Mouse (Mus musculus): ENCODE data around the gene Cep170b.
A peak's percentile ranks its signal among the peaks of the same experiment; 100 is the strongest.

The Cep170b gene

GRCm38 (mm10) chr12:112720216-112720615 lies at the start of gene Cep170b:
Cep170b (plus strand) TSS chr12:112720455.
- no peak for DNase-seq (ENCODE audit: low read depth, low spot score)

GRCm38 (mm10) chr12:112670718-112671393 lies 49.4 kb upstream of the Cep170b start:
- peak; percentile 44 for DNase-seq (ENCODE audit: low read depth, low spot score)

GRCm38 (mm10) chr12:112671891-112672290 lies 48.4 kb upstream of the Cep170b start:
- peak; percentile 49 for DNase-seq (ENCODE audit: low read depth, low spot score)

- DNase-seq (ENCODE audit: low read depth, low spot score), result peak; percentile 73
Measured at GRCm38 (mm10) chr12:112672744-112673575, 47.3 kb upstream of the Cep170b start.

DNA sequence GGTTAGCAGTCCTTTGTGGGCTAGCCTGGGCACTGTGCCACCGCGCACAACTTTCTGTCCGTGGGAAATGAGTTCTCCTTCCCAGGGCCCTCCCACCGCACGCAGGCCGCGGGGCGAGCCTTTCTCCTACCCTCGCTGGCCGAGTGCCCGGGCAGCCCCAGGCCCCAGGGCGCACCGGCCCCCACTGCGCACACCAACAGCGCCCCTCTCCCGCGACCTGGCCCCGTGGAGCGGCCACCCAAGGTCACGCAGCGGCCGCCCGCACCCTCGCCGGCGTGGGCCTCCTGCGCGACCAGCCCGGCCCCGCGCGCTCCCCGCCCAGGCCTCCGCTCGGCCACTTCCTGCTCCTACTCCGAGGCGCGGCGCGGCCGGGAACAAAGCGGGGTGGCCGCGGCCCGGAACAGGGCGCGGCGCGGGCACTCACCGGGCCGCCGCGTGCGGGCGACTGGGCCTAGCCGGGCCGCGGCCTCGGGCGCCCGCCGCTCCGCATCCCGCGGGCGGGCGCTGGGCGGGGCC lies 46.6 kb upstream of the Cep170b start:
- DNase-seq (ENCODE audit: low read depth, low spot score), result no peak

DNA sequence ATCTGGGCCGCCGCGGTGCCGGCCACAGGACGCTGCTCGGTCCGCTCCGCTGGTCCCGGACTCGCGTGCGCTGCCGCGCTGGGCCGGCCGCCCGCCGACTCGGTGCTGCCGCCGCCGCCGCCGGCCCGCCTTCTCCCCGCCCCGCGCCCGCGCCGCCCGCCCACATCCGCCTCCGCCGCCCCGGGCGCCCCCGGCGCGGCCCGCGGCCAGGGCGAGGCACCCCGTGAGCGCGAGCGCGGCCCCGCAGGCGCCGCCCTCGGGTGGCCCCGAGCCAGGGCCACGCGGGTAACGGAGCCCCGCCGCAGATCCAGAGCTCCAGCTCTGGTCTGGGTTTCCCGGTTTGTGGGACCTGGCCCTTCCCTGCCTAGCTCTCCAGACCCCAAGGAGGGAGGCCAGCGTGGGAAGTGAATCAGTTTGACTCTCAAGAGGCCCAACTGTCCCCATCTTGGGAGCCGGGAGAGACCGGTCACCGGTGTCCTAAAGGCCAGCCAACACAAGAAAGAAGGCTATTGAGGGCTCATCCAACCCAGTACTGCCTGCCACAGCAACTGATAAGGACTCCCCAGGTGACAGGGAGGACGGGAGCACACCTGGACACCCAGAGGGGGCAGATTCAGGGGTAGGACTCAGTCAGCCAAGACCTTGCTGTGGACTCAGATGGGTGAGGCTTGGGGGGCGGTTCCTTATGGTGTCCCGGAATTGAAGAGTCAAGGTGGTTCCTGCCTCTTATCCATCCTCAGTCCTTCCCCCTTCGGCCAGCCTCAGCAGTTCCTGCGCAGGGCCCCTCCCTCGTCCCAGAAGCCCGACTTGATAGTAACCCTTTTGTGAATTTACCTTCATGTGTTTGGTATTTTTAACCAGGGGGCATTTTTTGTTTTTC lies 45.9 kb upstream of the Cep170b start, which contains the start of gene Akt1:
Gene Akt1, minus strand, starts transcription at position 753 of the 880 bp plus-strand sequence.
- peak; percentile 86 for DNase-seq (ENCODE audit: low read depth, low spot score)

GRCm38 (mm10) chr12:112675245-112676035 lies 44.8 kb upstream of the Cep170b start:
- peak; percentile 96 for DNase-seq (ENCODE audit: low read depth, low spot score)

DNA sequence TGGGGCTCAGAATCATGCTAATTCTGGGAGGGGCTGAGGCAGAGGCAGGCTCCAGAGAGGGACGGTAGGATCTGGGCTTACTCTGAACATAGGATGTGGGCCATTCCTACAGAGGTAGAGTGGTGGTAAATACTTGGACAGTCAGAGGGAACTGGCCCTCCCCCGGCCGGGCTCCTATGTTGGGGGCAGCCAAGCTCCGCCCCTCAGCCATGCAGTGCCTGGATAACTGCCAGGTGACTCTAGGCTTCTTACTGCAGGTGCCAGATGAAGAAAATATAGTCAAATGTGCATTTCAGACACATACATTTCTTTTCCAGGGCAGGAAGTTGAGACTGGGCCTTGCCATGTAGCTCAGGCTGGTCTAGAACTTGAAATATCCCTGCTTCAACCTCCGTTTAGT lies 43.2 kb upstream of the Cep170b start:
- DNase-seq (ENCODE audit: low read depth, low spot score), result no peak

DNA sequence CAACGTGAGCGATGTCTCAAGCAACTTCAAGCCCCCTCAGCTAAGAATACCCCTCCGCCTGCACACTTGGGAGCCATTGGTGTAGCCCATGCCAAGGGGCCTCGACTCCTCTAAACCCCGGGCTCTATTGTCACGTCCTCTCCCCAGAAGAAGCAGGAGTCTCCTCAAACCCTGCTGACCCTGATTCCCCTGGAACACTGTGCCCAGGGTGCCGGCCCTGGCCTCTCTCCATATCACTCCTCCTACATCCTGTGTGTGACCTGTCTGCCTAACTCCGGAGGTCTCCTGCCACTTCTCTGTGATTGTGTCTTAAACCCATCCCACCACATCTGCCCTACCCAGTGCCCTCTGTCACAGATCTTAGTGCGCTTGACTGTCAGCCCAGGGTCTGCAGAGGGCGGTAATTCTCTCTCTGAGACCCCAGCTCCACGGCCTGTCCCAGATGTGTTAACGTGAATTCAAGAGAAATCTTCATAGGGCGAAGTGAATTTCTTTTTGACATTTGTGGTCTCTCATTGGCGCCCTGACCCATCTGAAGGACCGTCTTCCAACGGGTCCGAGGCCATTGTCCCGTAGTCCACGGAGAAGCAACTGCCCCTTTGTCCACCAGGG lies 42.2 kb upstream of the Cep170b start:
- DNase-seq (ENCODE audit: low read depth, low spot score), result no peak

DNA sequence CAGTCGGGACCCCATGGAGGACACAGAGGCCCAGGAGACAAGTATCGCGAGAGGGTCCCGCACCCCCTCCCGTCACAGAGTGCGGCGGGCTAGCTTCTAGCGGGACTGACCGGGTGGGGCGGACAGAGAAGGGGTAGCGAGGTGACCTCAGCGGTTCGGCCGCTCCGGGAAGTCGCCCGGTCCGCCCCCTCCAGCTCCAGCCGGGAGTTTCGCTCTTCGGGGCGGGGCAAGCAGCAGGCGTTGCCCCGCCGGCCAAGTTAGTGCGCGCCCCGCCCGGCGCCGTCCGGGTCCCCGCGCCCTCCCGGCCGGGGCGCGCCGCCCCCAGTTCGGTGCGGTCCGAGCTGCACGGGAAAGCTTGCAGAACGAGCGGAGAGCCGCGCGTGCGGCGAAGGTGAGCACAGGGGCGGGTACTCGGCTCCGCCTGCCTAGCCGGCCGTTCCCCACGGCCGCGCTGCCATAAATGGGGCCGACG lies 41.7 kb upstream of the Cep170b start, which contains the start of gene Zbtb42:
Gene Zbtb42, plus strand, starts transcription at position 274 of the 472 bp plus-strand sequence.
- no peak for DNase-seq (ENCODE audit: low read depth, low spot score)

GRCm38 (mm10) chr12:112679027-112679996 lies 40.9 kb upstream of the Cep170b start:
- no peak for DNase-seq (ENCODE audit: low read depth, low spot score)

DNA sequence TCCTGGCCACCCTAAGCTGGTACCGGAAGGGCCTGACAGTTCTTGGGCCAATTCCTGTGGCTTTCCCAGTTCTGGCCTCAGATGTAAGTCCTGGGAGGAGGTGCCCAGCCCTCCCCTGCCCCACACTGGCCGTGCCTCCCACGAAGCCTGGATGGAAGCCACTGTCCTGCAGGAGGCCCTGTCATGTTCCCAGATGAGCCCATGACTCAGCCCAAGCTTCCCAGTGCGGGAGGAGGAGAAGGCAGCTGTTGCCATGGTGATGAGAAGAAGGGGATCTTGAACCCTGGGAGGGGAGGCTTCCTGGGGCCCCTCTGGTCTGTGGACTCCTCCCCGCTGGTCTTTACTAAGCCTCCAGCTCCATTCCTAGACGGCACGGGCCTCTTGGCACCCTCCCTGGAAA lies 36.9 kb upstream of the Cep170b start:
- peak; percentile 72 for DNase-seq (ENCODE audit: low read depth, low spot score)

- DNase-seq (ENCODE audit: low read depth, low spot score), result no peak
Measured at GRCm38 (mm10) chr12:112688458-112688857, 31.8 kb upstream of the Cep170b start.

- peak; percentile 90 for DNase-seq (ENCODE audit: low read depth, low spot score)
Measured at GRCm38 (mm10) chr12:112693185-112694126, 26.8 kb upstream of the Cep170b start.

DNA sequence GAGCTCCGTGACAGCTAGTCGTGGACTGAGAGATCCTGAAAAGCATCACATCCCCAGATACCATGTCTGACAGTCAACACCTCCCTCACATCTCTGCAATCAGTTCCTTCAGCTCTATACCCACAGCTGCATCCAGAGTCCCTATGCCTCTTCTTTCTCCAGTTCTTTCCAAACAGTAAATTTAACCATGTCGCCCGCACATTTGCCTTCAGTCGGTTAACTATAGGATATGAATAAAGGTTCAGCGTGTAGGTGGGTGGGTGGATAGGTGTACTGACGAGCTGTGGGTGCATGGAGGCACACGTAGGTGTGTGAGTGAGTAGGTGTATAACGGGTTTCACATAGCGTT lies 26.2 kb upstream of the Cep170b start:
- DNase-seq (ENCODE audit: low read depth, low spot score), result no peak

DNA sequence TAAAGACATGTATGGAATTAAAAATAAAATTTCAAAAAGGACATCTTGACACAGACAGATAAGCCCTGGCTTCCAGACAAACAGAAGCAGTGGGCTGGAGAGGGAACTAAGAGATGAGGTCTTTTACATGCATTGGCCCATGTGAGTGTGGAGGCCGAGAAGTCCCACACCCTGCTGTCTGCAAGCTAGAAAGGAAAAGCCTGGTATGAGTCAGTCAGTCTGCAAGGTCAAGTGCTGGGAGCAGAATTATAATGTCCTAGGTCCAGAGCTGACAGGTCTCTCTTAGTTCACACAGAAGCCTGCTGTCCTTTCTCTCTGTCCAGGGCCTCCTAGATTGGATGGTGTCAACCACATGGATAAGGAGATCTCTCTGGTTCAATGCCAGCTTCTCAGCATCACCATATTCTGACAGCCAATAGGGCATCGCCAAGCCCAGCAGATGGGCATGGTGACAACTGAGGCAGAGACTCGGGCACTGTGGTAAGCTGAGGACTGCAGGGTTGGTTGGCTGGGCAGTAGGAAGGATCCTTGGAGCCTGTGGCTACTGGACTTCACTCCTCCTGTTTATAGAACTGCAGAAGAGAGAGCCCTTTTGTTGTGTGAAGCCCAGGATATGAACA lies 23.3 kb upstream of the Cep170b start:
- DNase-seq (ENCODE audit: low read depth, low spot score), result no peak

DNA sequence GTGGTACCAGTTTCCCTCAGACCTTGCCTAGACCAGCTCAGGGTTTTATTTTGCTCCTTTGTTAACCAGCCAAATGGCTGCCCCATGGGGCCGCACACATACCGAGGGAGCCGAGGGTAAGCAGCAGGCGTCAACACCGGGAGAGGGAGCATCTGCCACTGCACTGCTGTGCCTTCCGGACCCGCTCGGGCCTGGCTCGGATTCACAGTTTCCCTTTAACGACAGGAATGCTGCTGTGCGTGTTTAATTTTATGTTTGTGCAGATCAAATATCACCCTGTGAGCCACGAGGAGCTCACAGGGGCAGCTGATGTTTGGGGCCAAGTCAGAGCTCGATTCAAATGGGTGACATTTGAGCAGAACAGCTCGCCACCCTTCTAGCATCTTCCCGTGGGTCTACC lies 19.7 kb upstream of the Cep170b start:
- DNase-seq (ENCODE audit: low read depth, low spot score), result no peak
